Mouse (Mus musculus): ENCODE measurements at regions not wholly inside any gene's neighbourhood (a gene's known extent, or its start where the extent isn't known, plus 50 kb on each side); places are given as distances from the start of the nearest gene placed in this dataset.

- no peaks in the 10 kb centered on the region for H3K36me3 ChIP-seq (ENCODE audit: control insufficient read depth, insufficient read depth, low read length)
- no peak overlapping the region for H3K4me2 ChIP-seq
- no peak overlapping the region for H3K27ac ChIP-seq (ENCODE audit: low read depth, low read length)
- no peak overlapping the region for H3K4me3 ChIP-seq (ENCODE audit: low read depth, low read length)
- H3K9me3 ChIP-seq (replicated peaks; ENCODE audit: control insufficient read depth, low read length) = peaks cover 7% of the 10 kb centered on the region; the same call in 1 of the 2 replicates
- no peaks in the 10 kb centered on the region for H3K4me1 ChIP-seq (ENCODE audit: control insufficient read depth, insufficient read depth, low read length)
- no peak overlapping the region for H3K9ac ChIP-seq (ENCODE audit: low read depth, low read length)
- no peak for ATAC-seq (replicated peaks; ENCODE audit: insufficient number of reproducible peaks, low FRiP score, low TSS enrichment)
- H3K27me3 ChIP-seq (ENCODE audit: control insufficient read depth, insufficient read depth, low read length) = no peaks in the 10 kb centered on the region
- WGBS (ENCODE audit: insufficient replicate concordance) = 75% methylated on average over 3 of the region's 3 CpGs
These were observed 51.1 kb upstream of the Egr2 start for GRCm38 (mm10) chr10:67484091-67484745.
